Mouse (Mus musculus) heart, adult 2 months (tissue): ENCODE measurements around the gene Ctse.

Source experiments
- CTCF ChIP-seq: fragments of 200-600 bp; IDR thresholded peaks from 2 replicates; pipeline ENCODE4 v1.8.1; 2022; ENCODE audit warnings: antibody characterized with exemption, mild to moderate bottlenecking, moderate library complexity
- POLR2A ChIP-seq: fragments of 200-500 bp; IDR thresholded peaks from 2 replicates; pipeline ENCODE4 v1.6.1; 2011; ENCODE audit warnings: mild to moderate bottlenecking, low read depth, low read length, control low read depth; ENCODE audit not compliant: insufficient read depth

- TF ChIP-seq POLR2A, result no peak
- TF ChIP-seq CTCF, result no peak
These were observed 61.5 kb downstream of the Ctse start for GRCm38 (mm10) chr1:131699642-131700041.
